Mouse (Mus musculus) neural tube, embryonic 11.5 days (tissue): ENCODE data around the gene Lemd2. TPM values are rescaled to one million over a fixed set of nuclear protein-coding genes. Genes with fewer than 3 reads are reported as not detected.

ENCODE experiments used
- ATAC-seq: fragments of 200-750 bp; cut with Nextera tagmentation; 2 replicates; pipeline ENCODE4 v1.8.0; 2017; ENCODE audit warnings: moderate number of reproducible peaks, mild to moderate bottlenecking, moderate TSS enrichment, moderate library complexity; ENCODE audit not compliant: insufficient read depth, low FRiP score, low TSS enrichment
- DNase-seq: peaks from one replicate; pipeline ENCODE4 v3.0.0-alpha.2; 2015; ENCODE audit warnings: low spot score
- H3K27ac ChIP-seq: fragments of 300-500 bp; sonication (generic); 2 replicates; pipeline ENCODE4 v1.5.1; 2014; ENCODE audit warnings: low read depth, mild to moderate bottlenecking, low read length
- H3K27me3 ChIP-seq: fragments of 300-500 bp; sonication (generic); 2 replicates; pipeline ENCODE4 v1.6.1; 2014; ENCODE audit warnings: mild to moderate bottlenecking, low read length, mixed read lengths; ENCODE audit not compliant: control insufficient read depth, insufficient read depth
- H3K36me3 ChIP-seq: fragments of 300-500 bp; sonication (generic); 2 replicates; pipeline ENCODE4 v1.6.1; 2014; ENCODE audit warnings: mild to moderate bottlenecking, low read length, moderate library complexity, mixed read lengths; ENCODE audit not compliant: control insufficient read depth, insufficient read depth
- H3K4me1 ChIP-seq: fragments of 300-500 bp; sonication (generic); 2 replicates; pipeline ENCODE4 v1.6.1; 2014; ENCODE audit warnings: low read length, mixed read lengths; ENCODE audit not compliant: control insufficient read depth, insufficient read depth
- H3K4me2 ChIP-seq: fragments of 300-500 bp; sonication (generic); 2 replicates; pipeline ENCODE4 v1.6.1; 2014; ENCODE audit warnings: low read depth, mild to moderate bottlenecking, moderate library complexity
- H3K4me3 ChIP-seq: fragments of 300-500 bp; sonication (generic); 2 replicates; pipeline ENCODE4 v1.5.1; 2014; ENCODE audit warnings: low read depth, low read length
- H3K9ac ChIP-seq: fragments of 300-500 bp; sonication (generic); 2 replicates; pipeline ENCODE4 v1.6.1; 2014; ENCODE audit warnings: mild to moderate bottlenecking, low read length
- H3K9me3 ChIP-seq: fragments of 300-500 bp; sonication (generic); 2 replicates; pipeline ENCODE4 v1.6.1; 2016; ENCODE audit warnings: low read length; ENCODE audit not compliant: control insufficient read depth
- WGBS: fragments of 180-500 bp; shearing (Covaris S2); extraction: QIAGEN DNeasy Blood & Tissue Kit; methylation state at CpG from one replicate; pipeline ENCODE4 v1.1.7; 2014; 5-methylcytosine and 5-hydroxymethylcytosine counted together
- polyA plus RNA-seq: library from polyadenylated mRNA; unstranded; fragments of >200 nt; fragmentation: Nextera tagmentation; extraction: Ambion mirVana; gene quantifications from 2 replicates; pipeline ENCODE4 v1.2.1, GENCODE M21; 2014

The Lemd2 gene
- 15.9 and 17.9 TPM in 2 replicates for polyA plus RNA-seq

DNA sequence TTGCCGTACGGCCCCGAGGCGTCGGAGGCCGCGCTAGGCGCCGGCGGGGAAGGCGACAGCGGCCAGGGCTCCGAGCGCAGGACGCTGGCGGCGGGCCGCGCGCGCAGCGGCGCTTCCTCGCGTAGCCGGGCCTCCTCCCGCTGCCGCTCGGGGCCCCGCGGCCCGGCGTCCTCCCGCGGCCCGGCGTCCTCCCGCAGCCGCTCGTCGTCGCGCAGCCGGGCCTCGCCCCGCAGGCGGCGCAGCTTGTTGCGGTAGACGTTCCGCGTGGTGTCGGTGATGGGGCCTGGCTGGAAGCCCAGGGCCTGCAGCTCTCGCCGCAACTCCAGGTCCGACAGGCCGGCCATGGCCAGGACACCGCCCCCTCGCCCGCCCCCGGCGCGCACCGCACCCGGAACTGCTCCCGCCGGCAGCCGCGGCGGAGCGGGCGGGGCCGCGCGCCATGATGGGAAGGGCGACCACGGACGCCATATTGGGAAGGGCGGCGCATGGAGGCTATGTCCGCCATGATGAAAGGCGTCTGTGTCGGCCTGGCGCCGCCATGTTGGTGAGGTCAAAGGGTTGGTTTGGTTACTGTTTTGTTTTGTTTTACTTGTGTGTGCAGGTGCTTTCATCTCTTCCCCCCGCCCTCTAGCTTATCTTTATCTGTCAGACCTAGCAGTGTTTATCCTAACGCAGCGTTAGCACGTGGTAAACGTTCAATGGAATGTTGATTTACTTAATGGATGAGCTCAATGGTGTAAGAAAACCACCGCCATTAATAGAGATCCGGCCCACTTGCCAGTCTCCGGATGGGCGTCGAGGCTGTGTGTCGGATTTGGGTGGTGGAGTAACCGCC lies at the start of gene Lemd2:
Gene Lemd2 (minus strand): TSS at position 395 of the 835 bp plus-strand sequence.
- Histone ChIP-seq H3K27me3 (no peaks in the 10 kb centered on the region), H3K27ac (peak within 1 kb of the TSS; percentile 97), H3K4me2 (peak within 1 kb of the TSS; percentile 90), H3K4me1 (peaks cover 42% of the 10 kb centered on the region), H3K36me3 (no peaks in the 10 kb centered on the region; the same call in none of the 2 replicates), H3K4me3 (peak within 1 kb of the TSS; percentile 91), H3K9ac (peak within 1 kb of the TSS; percentile 98), H3K9me3 (no peaks in the 10 kb centered on the region)
- DNase-seq (peak; percentile 95), ATAC-seq (peak; percentile 80)
- WGBS: 5% methylated on average over 88 of the region's 97 CpGs

DNA sequence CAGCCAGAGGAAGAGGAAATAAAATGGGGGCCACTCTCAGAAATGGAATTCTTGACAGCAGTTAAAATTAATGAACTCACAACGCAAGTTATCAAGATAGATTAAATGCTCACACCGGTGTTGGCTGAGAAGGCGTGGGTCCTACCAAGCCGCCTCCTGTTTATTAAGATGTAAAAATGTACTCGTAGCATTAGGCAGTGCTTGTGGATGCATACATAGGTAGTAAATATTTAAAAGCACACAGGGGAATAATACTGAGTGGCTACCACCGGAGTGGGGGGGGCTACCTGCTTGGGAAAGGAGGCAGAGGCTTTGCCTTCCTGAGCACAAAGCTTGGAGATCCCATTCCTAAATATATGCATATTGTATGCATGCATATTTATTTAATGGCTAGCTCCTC lies 46.9 kb upstream of the Lemd2 start:
- 83% methylated on average over 6 of the region's 6 CpGs for WGBS
- no peak for ATAC-seq
- Histone ChIP-seq H3K4me3 (no peak overlapping the region), H3K9ac (no peak overlapping the region), H3K36me3 (no peaks in the 10 kb centered on the region), H3K27ac (no peak overlapping the region), H3K27me3 (no peaks in the 10 kb centered on the region), H3K4me1 (peaks cover 5% of the 10 kb centered on the region), H3K4me2 (no peak overlapping the region), H3K9me3 (no peaks in the 10 kb centered on the region)
- no peak for DNase-seq

DNA sequence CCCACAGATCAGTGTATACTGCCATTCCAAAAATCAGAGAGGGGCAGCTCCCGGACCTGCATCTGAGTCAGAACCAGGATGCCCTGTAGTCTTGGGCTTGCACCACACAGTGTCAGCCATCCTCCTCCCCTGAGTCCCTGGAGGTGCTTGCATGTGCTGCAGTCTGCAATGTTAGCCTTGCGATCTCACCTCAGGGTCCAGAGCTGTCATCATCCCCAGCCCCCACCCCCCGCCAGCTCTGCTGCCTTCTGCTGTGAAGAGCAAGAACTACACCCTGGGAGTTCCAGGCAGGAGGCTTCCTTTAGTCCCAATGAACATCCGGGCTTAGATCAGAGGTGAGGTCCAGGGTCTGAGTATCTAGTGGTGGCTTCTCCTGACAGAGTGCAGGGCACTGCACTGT lies 46.2 kb upstream of the Lemd2 start:
- Histone ChIP-seq H3K27me3 (no peaks in the 10 kb centered on the region), H3K9me3 (no peaks in the 10 kb centered on the region), H3K27ac (0 out of 2 replicates have a peak overlapping the region, but pooled peaks have one; percentile 14), H3K9ac (no peak overlapping the region), H3K36me3 (no peaks in the 10 kb centered on the region), H3K4me2 (no peak overlapping the region), H3K4me3 (no peak overlapping the region), H3K4me1 (peaks cover under 1% of the 10 kb centered on the region; the same call in 1 of the 2 replicates)
- DNase-seq: no peak
- no peak for ATAC-seq
- WGBS: 34% methylated on average over 4 of the region's 4 CpGs

DNA sequence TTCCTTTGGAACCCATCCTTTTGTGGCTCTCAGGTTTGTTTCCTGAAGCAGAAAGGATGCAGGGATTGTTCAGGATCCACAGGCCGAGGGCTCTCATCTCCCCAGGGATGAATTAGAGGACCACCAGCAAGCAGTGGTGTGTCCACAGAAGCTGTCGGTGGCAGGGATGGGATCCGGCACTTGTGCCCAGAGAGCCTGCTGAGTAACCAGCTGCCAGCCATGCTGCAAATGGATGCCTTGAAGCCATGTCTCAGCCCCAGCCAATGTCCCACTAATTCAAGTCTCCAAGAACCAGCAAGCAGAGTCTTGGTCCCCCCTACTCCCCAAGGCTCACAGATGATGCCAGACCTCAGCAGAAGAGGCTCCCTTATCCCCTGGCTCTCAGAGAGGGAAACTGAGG lies 44.8 kb upstream of the Lemd2 start:
- no peak overlapping the region for H3K27ac ChIP-seq
- H3K4me3 ChIP-seq: no peak overlapping the region
- ATAC-seq (no peak), DNase-seq (no peak)
- H3K9me3 ChIP-seq: no peaks in the 10 kb centered on the region
- no peak overlapping the region for H3K4me2 ChIP-seq
- H3K4me1 ChIP-seq: no peaks in the 10 kb centered on the region
- H3K9ac ChIP-seq: no peak overlapping the region
- WGBS: 77% methylated on average over 3 of the region's 3 CpGs
- H3K36me3 ChIP-seq: no peaks in the 10 kb centered on the region
- H3K27me3 ChIP-seq: no peaks in the 10 kb centered on the region

DNA sequence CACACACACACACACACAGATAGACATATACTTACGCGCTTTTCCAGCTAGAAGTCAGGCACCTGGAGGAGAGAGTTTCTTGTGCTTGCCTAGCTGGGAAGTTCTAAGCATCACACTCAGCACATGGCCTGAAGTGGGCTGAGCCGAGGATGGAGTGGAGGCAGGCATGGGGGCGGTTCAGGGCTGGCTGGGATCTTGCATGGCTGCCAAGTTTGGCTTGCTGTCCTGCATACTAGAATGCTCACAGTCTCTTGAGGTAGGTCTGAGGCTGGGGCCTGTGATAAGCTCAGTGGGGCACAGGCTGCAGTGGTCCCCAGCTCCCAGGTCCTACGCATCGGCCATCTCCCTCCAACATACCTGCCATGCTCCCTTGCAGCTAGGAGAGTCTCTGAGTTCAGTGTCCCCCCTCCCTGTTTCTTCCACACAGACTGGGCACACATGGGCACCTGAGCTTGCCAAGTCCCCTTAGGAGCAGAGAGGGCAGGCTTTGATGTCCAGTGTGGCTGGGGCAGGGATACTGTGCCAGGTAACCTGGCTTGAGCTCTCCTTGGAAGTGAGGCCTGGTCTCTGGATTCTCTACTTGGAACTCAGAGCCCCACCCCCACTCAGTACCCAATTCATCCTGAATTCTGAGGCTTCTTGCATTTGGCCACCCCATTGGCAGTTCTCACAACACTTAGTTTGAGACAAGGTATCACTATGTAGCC lies 43.6 kb upstream of the Lemd2 start:
- no peak overlapping the region for H3K4me2 ChIP-seq
- H3K4me1 ChIP-seq: no peaks in the 10 kb centered on the region
- no peaks in the 10 kb centered on the region for H3K27me3 ChIP-seq
- ATAC-seq (no peak), DNase-seq (no peak)
- no peaks in the 10 kb centered on the region for H3K9me3 ChIP-seq
- H3K9ac ChIP-seq: no peak overlapping the region
- H3K36me3 ChIP-seq: no peaks in the 10 kb centered on the region
- no peak overlapping the region for H3K4me3 ChIP-seq
- WGBS: 85% methylated on average over 4 of the region's 6 CpGs
- H3K27ac ChIP-seq: no peak overlapping the region

DNA sequence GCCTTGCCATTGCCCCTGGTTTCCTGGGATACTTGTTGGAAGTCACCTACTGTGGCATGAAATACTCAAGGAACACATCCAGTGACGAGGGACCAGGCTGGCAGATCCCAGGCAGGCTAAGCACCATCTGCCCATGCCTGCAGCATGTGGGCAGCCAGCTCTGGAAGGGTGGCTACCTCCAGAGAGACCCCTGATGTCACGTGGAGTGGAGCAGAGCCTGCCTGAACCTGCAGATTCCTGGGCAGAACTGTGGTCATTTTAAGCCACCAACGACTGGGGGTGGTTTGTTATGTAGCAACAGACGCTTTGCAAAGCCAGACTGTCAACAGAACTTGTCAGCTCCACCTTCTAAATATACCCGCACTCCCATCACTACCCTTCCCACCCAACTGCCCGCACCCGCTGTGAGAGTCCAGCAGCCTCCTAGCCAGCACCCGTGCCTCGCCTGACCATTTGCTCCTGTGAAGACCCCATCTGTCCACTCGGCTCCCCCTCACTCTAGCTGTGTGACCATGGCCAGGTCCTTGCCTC lies 41.6 kb upstream of the Lemd2 start:
- DNase-seq: no peak
- H3K4me2 ChIP-seq: no peak overlapping the region
- WGBS: 57% methylated on average over 10 of the region's 10 CpGs
- H3K36me3 ChIP-seq: no peaks in the 10 kb centered on the region
- ATAC-seq: no peak
- H3K9ac ChIP-seq: no peak overlapping the region
- H3K9me3 ChIP-seq: no peaks in the 10 kb centered on the region
- H3K27me3 ChIP-seq: no peaks in the 10 kb centered on the region
- H3K27ac ChIP-seq: no peak overlapping the region
- no peak overlapping the region for H3K4me3 ChIP-seq
- no peaks in the 10 kb centered on the region for H3K4me1 ChIP-seq

DNA sequence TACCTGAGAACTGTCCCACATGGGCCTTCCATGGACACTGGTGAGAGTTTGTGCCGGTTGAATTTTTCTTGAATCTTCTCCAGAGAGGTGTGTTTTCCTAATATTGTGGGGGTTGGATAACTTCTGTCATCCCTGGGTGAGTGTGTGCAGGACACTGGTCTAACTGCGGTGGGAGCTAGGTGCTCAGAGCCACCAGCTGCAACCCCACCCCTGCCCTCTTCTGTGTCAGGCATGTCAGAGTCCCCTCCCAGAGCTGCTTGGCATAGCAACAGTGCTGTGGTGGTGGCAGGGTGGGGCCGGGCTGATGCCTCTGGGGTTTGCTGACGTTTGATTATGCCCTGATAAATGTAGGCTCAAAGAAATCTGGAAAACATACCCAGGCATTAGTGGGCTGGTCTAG lies 40.6 kb upstream of the Lemd2 start:
- no peaks in the 10 kb centered on the region for H3K9me3 ChIP-seq
- H3K9ac ChIP-seq: no peak overlapping the region
- H3K27me3 ChIP-seq: no peaks in the 10 kb centered on the region
- H3K4me3 ChIP-seq: no peak overlapping the region
- no peaks in the 10 kb centered on the region for H3K36me3 ChIP-seq
- no peak for DNase-seq
- 82% methylated on average over 4 of the region's 4 CpGs for WGBS
- no peaks in the 10 kb centered on the region for H3K4me1 ChIP-seq
- H3K27ac ChIP-seq: no peak overlapping the region
- ATAC-seq: no peak
- H3K4me2 ChIP-seq: no peak overlapping the region

DNA sequence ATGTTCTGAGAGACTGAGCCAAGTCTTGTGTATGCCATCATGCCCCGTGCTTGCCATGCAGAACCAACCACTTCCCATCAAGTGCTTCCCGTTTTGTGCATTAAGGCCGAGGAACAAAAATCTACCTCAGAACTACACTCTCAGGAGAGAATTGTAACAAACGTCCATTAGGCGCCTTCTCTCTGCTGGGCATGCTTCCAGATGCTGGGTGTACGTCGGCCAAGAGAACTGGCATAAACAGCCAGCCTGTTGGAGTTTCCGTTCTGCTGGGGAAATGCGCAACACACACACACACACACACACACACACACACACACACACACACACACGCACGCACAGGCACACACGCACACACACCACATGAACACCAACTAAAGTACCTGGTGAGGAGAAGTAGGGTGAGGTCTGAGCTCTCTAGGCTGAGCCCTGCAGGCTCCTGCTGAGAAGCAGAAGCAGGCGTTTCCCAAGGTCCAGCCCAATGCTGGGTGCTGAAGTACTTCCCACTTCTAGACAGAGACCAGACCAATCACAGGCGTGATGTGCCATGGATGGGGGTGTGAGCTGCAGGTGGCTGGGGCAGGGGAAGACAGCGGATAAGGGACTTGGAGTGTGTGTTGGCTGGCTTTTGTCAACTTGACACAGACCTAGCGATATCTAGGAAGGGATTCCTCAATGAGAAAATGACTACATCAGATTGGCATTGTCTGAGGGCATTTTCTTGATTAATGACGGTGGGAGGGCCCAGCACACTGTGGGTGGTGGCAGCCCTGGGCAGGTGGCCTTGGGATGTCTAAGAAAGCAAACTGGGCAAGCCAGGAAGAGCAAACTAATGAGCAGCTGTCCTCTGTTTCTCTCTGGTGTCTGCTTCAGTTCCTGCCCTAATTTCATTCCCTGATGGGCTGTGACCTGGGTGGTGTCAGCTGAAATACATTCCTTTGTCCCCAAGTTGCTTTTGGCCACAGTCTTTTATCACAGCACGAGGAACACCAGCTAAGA lies 38.2 kb upstream of the Lemd2 start:
- Histone ChIP-seq H3K36me3 (no peaks in the 10 kb centered on the region), H3K4me2 (no peak overlapping the region), H3K9ac (no peak overlapping the region), H3K4me1 (no peaks in the 10 kb centered on the region), H3K27ac (no peak overlapping the region), H3K27me3 (no peaks in the 10 kb centered on the region), H3K9me3 (no peaks in the 10 kb centered on the region), H3K4me3 (no peak overlapping the region)
- 75% methylated on average over 18 of the region's 18 CpGs for WGBS
- no peak for ATAC-seq
- no peak for DNase-seq
